Comparison of ENCODE assay signal across 23 mouse cellular contexts in genomic region chr1:186236267-186237020, GRCm38 (mm10).
DNase-seq lines count a peak whose midpoint lies in the region; ATAC-seq and TF ChIP-seq lines count a peak whose summit lies in the region.
"Had no signal": no experiment of that assay in that cellular context is flagged by ENCODE, and none has a peak within 500 bp of the region (broad histone marks: within the 10 kb centered on the region; RNA-seq: fewer than 3 reads in every experiment).

No protein-coding gene starts in this region.

- H3K36me3 ChIP-seq in heart, adult 2 months (ENCODE audit: control insufficient read depth, insufficient read depth, low read length) = no peaks in the 10 kb centered on the region
- no peaks in the 10 kb centered on the region for H3K36me3 ChIP-seq in heart, embryonic 10.5 days
- no peaks in the 10 kb centered on the region for H3K36me3 ChIP-seq in ES-Bruce4 (ENCODE audit: control insufficient read depth, insufficient read depth, low read length, poor library complexity, severe bottlenecking)
- H3K36me3 ChIP-seq in forebrain, embryonic 14.5 days (ENCODE audit: control insufficient read depth, insufficient read depth, low read length) = no peaks in the 10 kb centered on the region
- H3K36me3 ChIP-seq: heart, embryonic 15.5 days; hindbrain, embryonic 12.5 days; intestine, embryonic 15.5 days; limb, embryonic 12.5 days; liver, embryonic 15.5 days had no signal

- no peak overlapping the region for H3K4me2 ChIP-seq in forebrain, embryonic 14.5 days (ENCODE audit: low read length)
- H3K4me2 ChIP-seq: forebrain, embryonic 13.5 days; heart, embryonic 15.5 days; hindbrain, embryonic 12.5 days; intestine, embryonic 15.5 days; limb, embryonic 12.5 days; liver, embryonic 15.5 days; midbrain, embryonic 11.5 days had no signal

- intact Hi-C loops in heart, adult 2 months (cut with DNase I) = no loop called here
- intact Hi-C loops in left cerebral cortex, adult 2 months (cut with DNase I) = no loop called here

- H3K4me1 ChIP-seq in heart, adult 2 months (ENCODE audit: control insufficient read depth, insufficient read depth, low read length) = no peaks in the 10 kb centered on the region
- H3K4me1 ChIP-seq in heart, embryonic 10.5 days = no peaks in the 10 kb centered on the region
- H3K4me1 ChIP-seq in ES-Bruce4 (ENCODE audit: control insufficient read depth, insufficient read depth, low read length) = peaks cover 2% of the 10 kb centered on the region
- H3K4me1 ChIP-seq in forebrain, embryonic 14.5 days (ENCODE audit: control insufficient read depth, insufficient read depth, low read length) = no peaks in the 10 kb centered on the region
- H3K4me1 ChIP-seq: forebrain, embryonic 13.5 days; heart, embryonic 15.5 days; intestine, embryonic 15.5 days; liver, embryonic 15.5 days had no signal

- no peak overlapping the region for H3K9ac ChIP-seq in heart, adult 2 months (ENCODE audit: low read depth, low read length)
- H3K9ac ChIP-seq in ES-Bruce4 (ENCODE audit: low read depth, poor library complexity, severe bottlenecking) = no peak overlapping the region
- no peak overlapping the region for H3K9ac ChIP-seq in forebrain, embryonic 14.5 days (ENCODE audit: low read length)
- H3K9ac ChIP-seq: forebrain, embryonic 13.5 days; heart, embryonic 15.5 days; hindbrain, embryonic 12.5 days; intestine, embryonic 15.5 days; limb, embryonic 12.5 days; liver, embryonic 15.5 days had no signal

- H3K9me3 ChIP-seq in heart, embryonic 10.5 days = no peaks in the 10 kb centered on the region
- H3K9me3 ChIP-seq in ES-Bruce4 (replicated peaks; ENCODE audit: control insufficient read depth, insufficient read depth, low read length, poor library complexity, severe bottlenecking) = no peaks in the 10 kb centered on the region
- no peaks in the 10 kb centered on the region for H3K9me3 ChIP-seq in forebrain, embryonic 14.5 days (replicated peaks; ENCODE audit: control insufficient read depth, low read length)
- H3K9me3 ChIP-seq: forebrain, embryonic 13.5 days; heart, embryonic 15.5 days; hindbrain, embryonic 12.5 days; intestine, embryonic 15.5 days; limb, embryonic 12.5 days; liver, embryonic 15.5 days had no signal

- no peak for TF ChIP-seq CTCF in heart, adult 2 months (IDR thresholded peaks at IDR 0.05)
- no peak for TF ChIP-seq CTCF in ES-Bruce4 (IDR thresholded peaks at IDR 0.05; ENCODE audit: low read depth, low read length)
- TF ChIP-seq CTCF in left cerebral cortex, adult 2 months (IDR thresholded peaks at IDR 0.05) = no peak

- H3K79me2 ChIP-seq in heart, adult 2 months (replicated peaks; ENCODE audit: control insufficient read depth, insufficient read depth, low read length) = no peaks in the 10 kb centered on the region

- WGBS in heart, adult 2 months = 67% methylated on average over 7 of the region's 7 CpGs
- WGBS in heart, embryonic 10.5 days = 63% methylated on average over 7 of the region's 7 CpGs
- WGBS in forebrain, embryonic 14.5 days = 39% methylated on average over 7 of the region's 7 CpGs

- no peak for TF ChIP-seq POLR2A in heart, adult 2 months (IDR thresholded peaks at IDR 0.05; ENCODE audit: insufficient read depth, low read depth, low read length)
- TF ChIP-seq POLR2A in ES-Bruce4 (IDR thresholded peaks at IDR 0.05; ENCODE audit: insufficient read depth, low read length) = no peak

- TF ChIP-seq EP300 in heart, adult 2 months (IDR thresholded peaks at IDR 0.05; ENCODE audit: insufficient read depth, low read depth, low read length) = no peak
- peak; percentile 76 for TF ChIP-seq EP300 in ES-Bruce4 (IDR thresholded peaks at IDR 0.05; ENCODE audit: insufficient read depth, low read depth, low read length)

- ATAC-seq in forebrain, embryonic 14.5 days = no peak
- ATAC-seq: forebrain, embryonic 13.5 days; hindbrain, postnatal 0 days; intestine, embryonic 15.5 days; midbrain, embryonic 16.5 days had no signal

- no peak overlapping the region for H3K4me3 ChIP-seq in heart, adult 2 months
- H3K4me3 ChIP-seq in heart, embryonic 10.5 days = no peak overlapping the region
- H3K4me3 ChIP-seq in ES-Bruce4 (ENCODE audit: low read depth, low read length) = no peak overlapping the region
- no peak overlapping the region for H3K4me3 ChIP-seq in left cerebral cortex, adult 2 months
- no peak overlapping the region for H3K4me3 ChIP-seq in forebrain, embryonic 14.5 days (ENCODE audit: low read depth, low read length)
- H3K4me3 ChIP-seq: forebrain, embryonic 13.5 days; heart, embryonic 15.5 days; hindbrain, embryonic 12.5 days; intestine, embryonic 15.5 days; limb, embryonic 12.5 days; liver, embryonic 15.5 days had no signal

- no peak for DNase-seq in heart, adult 2 months
- DNase-seq in heart, embryonic 10.5 days (ENCODE audit: low spot score) = no peak
- peak; percentile 60 for DNase-seq in R1 (ENCODE audit: low read depth, low spot score)
- peak; percentile 7 for DNase-seq in lung, postnatal 14 days
- no peak for DNase-seq in left cerebral cortex, adult 2 months (ENCODE audit: extremely low spot score in 1 of 2, low spot score in 2 of 2)
- DNase-seq in adrenal gland, postnatal 36 days = no peak
- DNase-seq in forebrain, embryonic 14.5 days (ENCODE audit: low spot score) = no peak
- DNase-seq: adrenal gland, postnatal 10 days; cerebellum, adult 11-12 months; cerebellum, adult 9-11 months; kidney, adult 2 months; kidney, postnatal 10 days; thymus, postnatal 4 days had no signal

- peak overlapping the region; percentile 20; the same call in 1 of the 2 replicates for H3K27ac ChIP-seq in heart, adult 2 months
- no peak overlapping the region for H3K27ac ChIP-seq in heart, embryonic 10.5 days
- peak overlapping the region; percentile 76 for H3K27ac ChIP-seq in ES-Bruce4 (ENCODE audit: insufficient read depth, low read length)
- no peak overlapping the region for H3K27ac ChIP-seq in left cerebral cortex, adult 2 months
- no peak overlapping the region for H3K27ac ChIP-seq in forebrain, embryonic 14.5 days (ENCODE audit: low read depth, low read length)
- H3K27ac ChIP-seq: forebrain, embryonic 13.5 days; heart, embryonic 15.5 days; hindbrain, embryonic 12.5 days; hindbrain, postnatal 0 days; intestine, embryonic 15.5 days; liver, embryonic 15.5 days had no signal

- no peaks in the 10 kb centered on the region for H3K27me3 ChIP-seq in heart, adult 2 months (ENCODE audit: control insufficient read depth, insufficient read depth, low read length)
- no peaks in the 10 kb centered on the region for H3K27me3 ChIP-seq in heart, embryonic 10.5 days (ENCODE audit: insufficient read depth, poor library complexity, severe bottlenecking)
- no peaks in the 10 kb centered on the region for H3K27me3 ChIP-seq in ES-Bruce4 (ENCODE audit: control insufficient read depth, insufficient read depth, low read length, poor library complexity, severe bottlenecking)
- no peaks in the 10 kb centered on the region for H3K27me3 ChIP-seq in forebrain, embryonic 14.5 days (replicated peaks; ENCODE audit: control insufficient read depth, insufficient read depth, low read length)
- H3K27me3 ChIP-seq: forebrain, embryonic 13.5 days; heart, embryonic 15.5 days; hindbrain, embryonic 12.5 days; intestine, embryonic 15.5 days; limb, embryonic 12.5 days; liver, embryonic 15.5 days had no signal

Comparison
In these comparisons a context has a peak if more than half of its experiments do, and no peak if none do; other contexts are left out.
1. H3K27ac ChIP-seq: peak in heart, adult 2 months (single experiment) and ES-Bruce4 (single experiment); none in heart, embryonic 10.5 days (single experiment), left cerebral cortex, adult 2 months (single experiment) and forebrain, embryonic 14.5 days (single experiment).
2. DNase-seq: peak in R1 (single experiment) and lung, postnatal 14 days (single experiment); none in heart, adult 2 months (0 of 2), heart, embryonic 10.5 days (single experiment), left cerebral cortex, adult 2 months (0 of 2), adrenal gland, postnatal 36 days (0 of 2) and forebrain, embryonic 14.5 days (single experiment).